Mouse (Mus musculus) forebrain, embryonic 16.5 days (tissue): ENCODE results near the gene Srsf4. TPM values are rescaled to one million over a fixed set of nuclear protein-coding genes. Genes with fewer than 3 reads are reported as not detected.
A peak's percentile ranks its signal among the peaks of the same experiment; 100 is the strongest.

ENCODE experiments used
- ATAC-seq: fragments of 200-750 bp; cut with Nextera tagmentation; 2 replicates; pipeline ENCODE4 v1.8.0; 2017; ENCODE audit warnings: mild to moderate bottlenecking, moderate library complexity
- H3K27ac ChIP-seq: fragments of 300-500 bp; sonication (generic); 2 replicates; pipeline ENCODE4 v1.5.1; 2014; ENCODE audit warnings: low read length, control low read depth
- H3K27me3 ChIP-seq: fragments of 300-500 bp; sonication (generic); replicated peaks from 2 replicates; pipeline ENCODE4 v1.6.1; 2014; ENCODE audit warnings: low read length; ENCODE audit not compliant: control insufficient read depth, insufficient read depth
- H3K36me3 ChIP-seq: fragments of 300-500 bp; sonication (generic); 2 replicates; pipeline ENCODE4 v1.6.1; 2014; ENCODE audit not compliant: control insufficient read depth, insufficient read depth
- H3K4me1 ChIP-seq: fragments of 300-500 bp; sonication (generic); replicated peaks from 2 replicates; pipeline ENCODE4 v1.6.1; 2014; ENCODE audit warnings: low read length; ENCODE audit not compliant: control insufficient read depth, insufficient read depth
- H3K4me2 ChIP-seq: fragments of 300-500 bp; sonication (generic); 2 replicates; pipeline ENCODE4 v1.6.1; 2014; ENCODE audit warnings: mild to moderate bottlenecking, low read length, control low read depth
- H3K4me3 ChIP-seq: fragments of 300-500 bp; sonication (generic); replicated peaks from 2 replicates; pipeline ENCODE4 v1.5.1; 2014; ENCODE audit warnings: mild to moderate bottlenecking, low read length, control low read depth
- H3K9ac ChIP-seq: fragments of 300-500 bp; sonication (generic); replicated peaks from 2 replicates; pipeline ENCODE4 v1.6.1; 2014; ENCODE audit warnings: low read depth, low read length, control low read depth
- H3K9me3 ChIP-seq: fragments of 300-500 bp; sonication (generic); 2 replicates; pipeline ENCODE4 v1.6.1; 2016; ENCODE audit warnings: low read length; ENCODE audit not compliant: control insufficient read depth
- WGBS: fragments of 180-500 bp; shearing (Covaris S2); extraction: QIAGEN DNeasy Blood & Tissue Kit; methylation state at CpG from one replicate; pipeline ENCODE4 v1.1.7; 2014; 5-methylcytosine and 5-hydroxymethylcytosine counted together
- polyA plus RNA-seq: library from polyadenylated mRNA; unstranded; fragments of >200 nt; fragmentation: Nextera tagmentation; extraction: Ambion mirVana; gene quantifications from 2 replicates; pipeline ENCODE4 v1.2.1, GENCODE M21; 2015

Srsf4 gene
- polyA plus RNA-seq, 1 experiment from 2014 or later: 143 TPM

- Histone ChIP-seq H3K9ac (no peak overlapping the region), H3K9me3 (no peaks in the 10 kb centered on the region), H3K4me2 (no peak overlapping the region), H3K4me1 (peaks cover 5% of the 10 kb centered on the region; the same call in 1 of the 2 replicates), H3K4me3 (no peak overlapping the region), H3K27me3 (no peaks in the 10 kb centered on the region), H3K36me3 (peaks cover 10% of the 10 kb centered on the region), H3K27ac (no peak overlapping the region)
- ATAC-seq: no peak
- 63% methylated on average over 6 of the region's 6 CpGs for WGBS
These were observed 33.0 kb downstream of the Srsf4 start for GRCm38 (mm10) chr4:131906423-131906822.

GRCm38 (mm10) chr4:131907912-131908311 lies 34.5 kb downstream of the Srsf4 start:
- peaks cover 5% of the 10 kb centered on the region; the same call in 1 of the 2 replicates for H3K4me1 ChIP-seq
- no peaks in the 10 kb centered on the region for H3K36me3 ChIP-seq
- no peak overlapping the region for H3K9ac ChIP-seq
- ATAC-seq: no peak
- no peak overlapping the region for H3K4me3 ChIP-seq
- no peak overlapping the region for H3K27ac ChIP-seq
- no peak overlapping the region for H3K4me2 ChIP-seq
- 94% methylated on average over 3 of the region's 3 CpGs for whole genome bisulfite sequencing
- peaks cover 10% of the 10 kb centered on the region for H3K27me3 ChIP-seq
- no peaks in the 10 kb centered on the region for H3K9me3 ChIP-seq

GRCm38 (mm10) chr4:131910237-131910994 lies 37.0 kb downstream of the Srsf4 start:
- Histone ChIP-seq H3K9ac (no peak overlapping the region), H3K4me1 (peaks cover 12% of the 10 kb centered on the region), H3K4me2 (no peak overlapping the region), H3K27ac (no peak overlapping the region), H3K9me3 (no peaks in the 10 kb centered on the region), H3K4me3 (no peak overlapping the region), H3K27me3 (peaks cover 29% of the 10 kb centered on the region), H3K36me3 (no peaks in the 10 kb centered on the region)
- 23% methylated on average over 21 of the region's 21 CpGs for WGBS
- no peak for ATAC-seq

GRCm38 (mm10) chr4:131911521-131911920 lies 38.1 kb downstream of the Srsf4 start:
- no peaks in the 10 kb centered on the region for H3K36me3 ChIP-seq
- H3K27ac ChIP-seq: no peak overlapping the region
- no peak for ATAC-seq
- H3K4me1 ChIP-seq: peaks cover 16% of the 10 kb centered on the region
- H3K27me3 ChIP-seq: peaks cover 39% of the 10 kb centered on the region
- WGBS: 62% methylated on average over 3 of the region's 5 CpGs
- no peak overlapping the region for H3K4me2 ChIP-seq
- H3K9me3 ChIP-seq: no peaks in the 10 kb centered on the region
- no peak overlapping the region for H3K9ac ChIP-seq
- H3K4me3 ChIP-seq: no peak overlapping the region

GRCm38 (mm10) chr4:131913526-131913925 lies 40.1 kb downstream of the Srsf4 start:
- no peak for ATAC-seq
- H3K4me2 ChIP-seq: no peak overlapping the region
- H3K9me3 ChIP-seq: no peaks in the 10 kb centered on the region
- no peaks in the 10 kb centered on the region for H3K36me3 ChIP-seq
- H3K9ac ChIP-seq: no peak overlapping the region
- no peak overlapping the region for H3K27ac ChIP-seq
- H3K27me3 ChIP-seq: peaks cover 56% of the 10 kb centered on the region
- H3K4me3 ChIP-seq: no peak overlapping the region
- WGBS: 59% methylated on average over 10 of the region's 10 CpGs
- H3K4me1 ChIP-seq: peaks cover 16% of the 10 kb centered on the region

GRCm38 (mm10) chr4:131914046-131914643 lies 40.7 kb downstream of the Srsf4 start:
- H3K4me2 ChIP-seq: no peak overlapping the region
- no peak overlapping the region for H3K4me3 ChIP-seq
- H3K9ac ChIP-seq: no peak overlapping the region
- peaks cover 63% of the 10 kb centered on the region for H3K27me3 ChIP-seq
- no peaks in the 10 kb centered on the region for H3K9me3 ChIP-seq
- ATAC-seq: no peak
- peaks cover 16% of the 10 kb centered on the region for H3K4me1 ChIP-seq
- 12% methylated on average over 9 of the region's 9 CpGs for WGBS
- no peak overlapping the region for H3K27ac ChIP-seq
- H3K36me3 ChIP-seq: no peaks in the 10 kb centered on the region

GRCm38 (mm10) chr4:131914891-131915469 lies 41.6 kb downstream of the Srsf4 start:
- WGBS: 2% methylated on average over 31 of the region's 31 CpGs
- H3K27ac ChIP-seq: no peak overlapping the region
- H3K36me3 ChIP-seq: no peaks in the 10 kb centered on the region
- H3K27me3 ChIP-seq: peaks cover 71% of the 10 kb centered on the region
- peaks cover 16% of the 10 kb centered on the region for H3K4me1 ChIP-seq
- peak overlapping the region; percentile 36 for H3K4me3 ChIP-seq
- peak overlapping the region; percentile 40; the same call in 1 of the 2 replicates for H3K9ac ChIP-seq
- peak overlapping the region; percentile 60 for H3K4me2 ChIP-seq
- ATAC-seq: no peak
- H3K9me3 ChIP-seq: no peaks in the 10 kb centered on the region

- H3K27me3 ChIP-seq: peaks cover 80% of the 10 kb centered on the region
- no peaks in the 10 kb centered on the region for H3K9me3 ChIP-seq
- ATAC-seq: no peak
- no peak overlapping the region for H3K9ac ChIP-seq
- H3K27ac ChIP-seq: no peak overlapping the region
- 25% methylated on average over 13 of the region's 13 CpGs for WGBS
- no peak overlapping the region; the same call in 1 of the 2 replicates for H3K4me2 ChIP-seq
- peaks cover 17% of the 10 kb centered on the region for H3K4me1 ChIP-seq
- no peaks in the 10 kb centered on the region for H3K36me3 ChIP-seq
- no peak overlapping the region; the same call in 1 of the 2 replicates for H3K4me3 ChIP-seq
These were observed 42.5 kb downstream of the Srsf4 start for GRCm38 (mm10) chr4:131915821-131916328.

GRCm38 (mm10) chr4:131916425-131916824 lies 43.0 kb downstream of the Srsf4 start:
- 6% methylated on average over 15 of the region's 15 CpGs for WGBS
- H3K27me3 ChIP-seq: peaks cover 84% of the 10 kb centered on the region
- no peaks in the 10 kb centered on the region for H3K36me3 ChIP-seq
- H3K4me3 ChIP-seq: no peak overlapping the region
- no peaks in the 10 kb centered on the region for H3K9me3 ChIP-seq
- no peak overlapping the region for H3K27ac ChIP-seq
- no peak overlapping the region for H3K4me2 ChIP-seq
- peak; percentile 43; the same call in 1 of the 2 replicates for ATAC-seq
- H3K4me1 ChIP-seq: peaks cover 22% of the 10 kb centered on the region
- no peak overlapping the region for H3K9ac ChIP-seq
